Mouse (Mus musculus): ENCODE measurements around the gene Fam57b.

- TF ChIP-seq CTCF (IDR thresholded peaks at IDR 0.05; ENCODE audit: control insufficient read depth, insufficient read depth, insufficient replicate concordance, low read depth, low read length), result no peak
- TF ChIP-seq POLR2A (IDR thresholded peaks at IDR 0.05; ENCODE audit: control insufficient read depth, low read depth, low read length), result no peak
These were observed 73.0 kb downstream of the Fam57b start for GRCm38 (mm10) chr7:126870520-126870891.

All from testis, adult 2 months (tissue).